ENCODE assay signal across 23 mouse cellular contexts in genomic region chr4:128641766-128642717, GRCm38 (mm10). TPM values are rescaled to one million over a fixed set of nuclear protein-coding genes. Genes with fewer than 3 reads are reported as not detected.
A peak's percentile ranks its signal among the peaks of the same experiment; 100 is the strongest.
DNase-seq lines count a peak whose midpoint lies in the region; ATAC-seq lines count a peak whose summit lies in the region.
"Had no signal": no experiment of that assay in that cellular context is flagged by ENCODE, and none has a peak within 500 bp of the region (broad histone marks: within the 10 kb centered on the region; RNA-seq: fewer than 3 reads in every experiment).

No protein-coding gene starts in this region.

- H3K9me3 ChIP-seq in heart, embryonic 13.5 days = no peaks in the 10 kb centered on the region
- no peaks in the 10 kb centered on the region for H3K9me3 ChIP-seq in megakaryocyte, embryonic 14.5 days
- H3K9me3 ChIP-seq in intestine, embryonic 15.5 days = no peaks in the 10 kb centered on the region
- H3K9me3 ChIP-seq in neural tube, embryonic 15.5 days (replicated peaks) = no peaks in the 10 kb centered on the region
- H3K9me3 ChIP-seq: forebrain, embryonic 15.5 days; heart, embryonic 12.5 days; hindbrain, embryonic 12.5 days; midbrain, embryonic 13.5 days; neural tube, embryonic 12.5 days had no signal

- no peak overlapping the region for H3K4me2 ChIP-seq in heart, embryonic 13.5 days
- no peak overlapping the region for H3K4me2 ChIP-seq in intestine, embryonic 15.5 days (replicated peaks)
- H3K4me2 ChIP-seq in neural tube, embryonic 15.5 days = no peak overlapping the region
- H3K4me2 ChIP-seq: forebrain, embryonic 15.5 days; heart, embryonic 12.5 days; hindbrain, embryonic 12.5 days; midbrain, embryonic 13.5 days; neural tube, embryonic 12.5 days had no signal

- WGBS in heart, embryonic 13.5 days = 33% methylated on average over 23 of the region's 23 CpGs
- 28% methylated on average over 23 of the region's 23 CpGs for WGBS in intestine, embryonic 15.5 days
- WGBS in neural tube, embryonic 15.5 days = 26% methylated on average over 23 of the region's 23 CpGs

- intact Hi-C loops in heart, postnatal 25 days (cut with DNase I) = no loop called here

- no peak overlapping the region for H3K27ac ChIP-seq in heart, embryonic 13.5 days (replicated peaks)
- H3K27ac ChIP-seq in intestine, embryonic 15.5 days = peak overlapping the region; percentile 54
- peak overlapping the region; percentile 10; the same call in 1 of the 2 replicates for H3K27ac ChIP-seq in neural tube, embryonic 15.5 days (replicated peaks)
- H3K27ac ChIP-seq: forebrain, embryonic 15.5 days; gastrocnemius, adult 2 months; hindbrain, embryonic 12.5 days; midbrain, embryonic 13.5 days; neural tube, embryonic 12.5 days had no signal

- H3K27me3 ChIP-seq in heart, embryonic 13.5 days (replicated peaks) = no peaks in the 10 kb centered on the region
- peaks cover 62% of the 10 kb centered on the region for H3K27me3 ChIP-seq in megakaryocyte, embryonic 14.5 days (replicated peaks)
- no peaks in the 10 kb centered on the region for H3K27me3 ChIP-seq in intestine, embryonic 15.5 days (replicated peaks)
- H3K27me3 ChIP-seq in neural tube, embryonic 15.5 days (replicated peaks) = no peaks in the 10 kb centered on the region
- H3K27me3 ChIP-seq: forebrain, embryonic 15.5 days; heart, embryonic 12.5 days; hindbrain, embryonic 12.5 days; midbrain, embryonic 13.5 days; neural tube, embryonic 12.5 days had no signal

- DNase-seq in heart, postnatal 25 days (ENCODE audit: low spot score) = no peak
- no peak for DNase-seq in right cerebral cortex, postnatal 25 days
- DNase-seq in right cerebral cortex, postnatal 36 days (ENCODE audit: low spot score in 2 of 2) = no peak
- DNase-seq: adrenal gland, postnatal 36 days; B cell, adult 2 months; cerebellum, postnatal 25 days; gastrocnemius, adult 2 months; kidney, postnatal 36 days; layer of hippocampus, postnatal 36 days; lung, adult 2 months; retina, postnatal 1 day; spleen, adult 18-20 months had no signal

- no peak for ATAC-seq in heart, embryonic 13.5 days (ENCODE audit: extremely low read depth, insufficient number of reproducible peaks, low FRiP score, low TSS enrichment)
- ATAC-seq in megakaryocyte, adult 5-6 weeks (ENCODE audit: poor library complexity, severe bottlenecking) = no peak
- ATAC-seq in intestine, embryonic 15.5 days = peak; percentile 46
- no peak for ATAC-seq in neural tube, embryonic 15.5 days (ENCODE audit: low FRiP score)
- ATAC-seq: forebrain, embryonic 15.5 days; midbrain, embryonic 13.5 days had no signal

- no peaks in the 10 kb centered on the region for H3K36me3 ChIP-seq in heart, embryonic 13.5 days
- no peaks in the 10 kb centered on the region for H3K36me3 ChIP-seq in megakaryocyte, embryonic 14.5 days (replicated peaks; ENCODE audit: low read length)
- no peaks in the 10 kb centered on the region for H3K36me3 ChIP-seq in intestine, embryonic 15.5 days
- H3K36me3 ChIP-seq in neural tube, embryonic 15.5 days = no peaks in the 10 kb centered on the region
- H3K36me3 ChIP-seq: forebrain, embryonic 15.5 days; heart, embryonic 12.5 days; hindbrain, embryonic 12.5 days; midbrain, embryonic 13.5 days; neural tube, embryonic 12.5 days had no signal

- peak overlapping the region; percentile 37; the same call in 1 of the 2 replicates for H3K9ac ChIP-seq in heart, embryonic 13.5 days
- no peak overlapping the region; the same call in 1 of the 2 replicates for H3K9ac ChIP-seq in intestine, embryonic 15.5 days
- H3K9ac ChIP-seq in neural tube, embryonic 15.5 days (replicated peaks) = no peak overlapping the region
- H3K9ac ChIP-seq: forebrain, embryonic 15.5 days; heart, embryonic 12.5 days; hindbrain, embryonic 12.5 days; midbrain, embryonic 13.5 days; neural tube, embryonic 12.5 days had no signal

- no peak overlapping the region for H3K4me3 ChIP-seq in heart, embryonic 13.5 days
- H3K4me3 ChIP-seq in megakaryocyte, embryonic 14.5 days (replicated peaks) = peak overlapping the region; percentile 12
- H3K4me3 ChIP-seq in intestine, embryonic 15.5 days (replicated peaks) = no peak overlapping the region
- H3K4me3 ChIP-seq in neural tube, embryonic 15.5 days (replicated peaks) = no peak overlapping the region
- H3K4me3 ChIP-seq: forebrain, embryonic 15.5 days; gastrocnemius, adult 2 months; heart, embryonic 12.5 days; hindbrain, embryonic 12.5 days; midbrain, embryonic 13.5 days; neural tube, embryonic 12.5 days had no signal

- peaks cover 29% of the 10 kb centered on the region for H3K4me1 ChIP-seq in heart, embryonic 13.5 days
- H3K4me1 ChIP-seq in megakaryocyte, embryonic 14.5 days = peaks cover 64% of the 10 kb centered on the region
- H3K4me1 ChIP-seq in intestine, embryonic 15.5 days (replicated peaks) = peaks cover 21% of the 10 kb centered on the region
- H3K4me1 ChIP-seq in neural tube, embryonic 15.5 days = peaks cover 15% of the 10 kb centered on the region
- H3K4me1 ChIP-seq: forebrain, embryonic 15.5 days had no signal

RNA-seq across cellular contexts. Expression of gene Phc2, which starts 12.5 kb away (rescaled TPM):
- 9.9 and 16.7 TPM in 2 replicates for polyA plus RNA-seq in heart, embryonic 13.5 days (2015; fragmentation: Nextera tagmentation; extraction: Ambion mirVana)
- 10 to 100 TPM; 36.1 to 48.5 TPM for total RNA-seq in heart, postnatal 25 days (2021)
- 56.0 and 121 TPM in 2 replicates for polyA plus RNA-seq in megakaryocyte, embryonic 14.5 days (2012; ENCODE audit: insufficient read depth, low replicate concordance)
- total RNA-seq in megakaryocyte, adult 5-6 weeks (2015) = 34.1 and 34.5 TPM in 2 replicates
- 17.0 and 18.8 TPM in 2 replicates for total RNA-seq in megakaryocyte, adult 5-6 weeks (2017)
- polyA plus RNA-seq in intestine, embryonic 15.5 days (2015; fragmentation: Nextera tagmentation; extraction: Ambion mirVana) = 39.2 and 42.3 TPM in 2 replicates
- 47.6 and 54.5 TPM in 2 replicates for polyA plus RNA-seq in neural tube, embryonic 15.5 days (2015; fragmentation: Nextera tagmentation; extraction: Ambion mirVana)

RNA-seq across cellular contexts. Expression of gene Tlr12, which starts 23.6 kb away (rescaled TPM):
- 0.25 and 0.43 TPM in 2 replicates for polyA plus RNA-seq in heart, embryonic 13.5 days (2015; fragmentation: Nextera tagmentation; extraction: Ambion mirVana)
- total RNA-seq in heart, postnatal 25 days (2021) = under 1 TPM in 1 of 2 experiments, not detected in 1; 0.10 TPM
- 1.4 and 1.8 TPM in 2 replicates for polyA plus RNA-seq in megakaryocyte, embryonic 14.5 days (2012; ENCODE audit: insufficient read depth, low replicate concordance)
- total RNA-seq in megakaryocyte, adult 5-6 weeks (2015) = 0.52 and 1.2 TPM in 2 replicates
- 0.55 and 0.85 TPM in 2 replicates for total RNA-seq in megakaryocyte, adult 5-6 weeks (2017)
- polyA plus RNA-seq in intestine, embryonic 15.5 days (2015; fragmentation: Nextera tagmentation; extraction: Ambion mirVana) = 2.2 and 2.4 TPM in 2 replicates
- 2.0 and 3.0 TPM in 2 replicates for polyA plus RNA-seq in neural tube, embryonic 15.5 days (2015; fragmentation: Nextera tagmentation; extraction: Ambion mirVana)
- total RNA-seq: ES-E14; gastrocnemius, adult 2 months had no signal

RNA-seq across cellular contexts. Expression of gene Zscan20, which starts 32.1 kb away (rescaled TPM):
- 2.7 and 2.9 TPM in 2 replicates for polyA plus RNA-seq in heart, embryonic 13.5 days (2015; fragmentation: Nextera tagmentation; extraction: Ambion mirVana)
- total RNA-seq in heart, postnatal 25 days (2021) = 1 to 10 TPM; 4.7 to 4.8 TPM
- polyA plus RNA-seq in megakaryocyte, embryonic 14.5 days (2012; ENCODE audit: insufficient read depth, low replicate concordance) = 0.41 TPM in 1 of 2 replicates, not detected in the other
- 1.5 and 3.0 TPM in 2 replicates for total RNA-seq in megakaryocyte, adult 5-6 weeks (2015)
- 2.9 and 3.3 TPM in 2 replicates for total RNA-seq in megakaryocyte, adult 5-6 weeks (2017)
- 2.5 and 3.5 TPM in 2 replicates for polyA plus RNA-seq in intestine, embryonic 15.5 days (2015; fragmentation: Nextera tagmentation; extraction: Ambion mirVana)
- 4.3 and 4.5 TPM in 2 replicates for polyA plus RNA-seq in neural tube, embryonic 15.5 days (2015; fragmentation: Nextera tagmentation; extraction: Ambion mirVana)
